Mouse (Mus musculus) midbrain, embryonic 15.5 days (tissue): ENCODE results near the gene Cryaa. TPM values are rescaled to one million over a fixed set of nuclear protein-coding genes. Genes with fewer than 3 reads are reported as not detected.

Source experiments
- ATAC-seq: fragments of 200-750 bp; cut with Nextera tagmentation; replicated peaks from 2 replicates; pipeline ENCODE4 v1.8.0; 2017; ENCODE audit warnings: moderate TSS enrichment
- H3K27ac ChIP-seq: fragments of 300-500 bp; sonication (generic); 2 replicates; pipeline ENCODE4 v1.5.1; 2015; ENCODE audit warnings: mild to moderate bottlenecking, inconsistent platforms
- H3K27me3 ChIP-seq: fragments of 300-500 bp; sonication (generic); replicated peaks from 2 replicates; pipeline ENCODE4 v1.6.1; 2015; ENCODE audit warnings: inconsistent platforms
- H3K36me3 ChIP-seq: fragments of 300-500 bp; sonication (generic); replicated peaks from 2 replicates; pipeline ENCODE4 v1.6.1; 2015; ENCODE audit warnings: inconsistent platforms
- H3K4me1 ChIP-seq: fragments of 300-500 bp; sonication (generic); 2 replicates; pipeline ENCODE4 v1.6.1; 2015; ENCODE audit warnings: inconsistent platforms
- H3K4me2 ChIP-seq: fragments of 300-500 bp; sonication (generic); 2 replicates; pipeline ENCODE4 v1.6.1; 2015; ENCODE audit warnings: inconsistent platforms, mild to moderate bottlenecking, moderate library complexity
- H3K4me3 ChIP-seq: fragments of 300-500 bp; sonication (generic); 2 replicates; pipeline ENCODE4 v1.5.1; 2015; ENCODE audit warnings: mild to moderate bottlenecking, inconsistent platforms
- H3K9ac ChIP-seq: fragments of 300-500 bp; sonication (generic); 2 replicates; pipeline ENCODE4 v1.6.1; 2015; ENCODE audit warnings: mild to moderate bottlenecking, inconsistent platforms
- H3K9me3 ChIP-seq: fragments of 300-500 bp; sonication (generic); 2 replicates; pipeline ENCODE4 v1.6.1; 2016; ENCODE audit warnings: inconsistent platforms
- WGBS: fragments of 180-500 bp; shearing (Covaris S2); methylation state at CpG from one replicate; pipeline ENCODE4 v1.1.7; 2015; ENCODE audit warnings: mixed read lengths; 5-methylcytosine and 5-hydroxymethylcytosine counted together
- polyA plus RNA-seq: library from polyadenylated mRNA; unstranded; fragments of >200 nt; fragmentation: Nextera tagmentation; extraction: Ambion mirVana; gene quantifications from 2 replicates; pipeline ENCODE4 v1.2.1, GENCODE M21; 2015

The Cryaa gene
- polyA plus RNA-seq, 1 experiment from 2014 or later = 0.39 TPM

DNA sequence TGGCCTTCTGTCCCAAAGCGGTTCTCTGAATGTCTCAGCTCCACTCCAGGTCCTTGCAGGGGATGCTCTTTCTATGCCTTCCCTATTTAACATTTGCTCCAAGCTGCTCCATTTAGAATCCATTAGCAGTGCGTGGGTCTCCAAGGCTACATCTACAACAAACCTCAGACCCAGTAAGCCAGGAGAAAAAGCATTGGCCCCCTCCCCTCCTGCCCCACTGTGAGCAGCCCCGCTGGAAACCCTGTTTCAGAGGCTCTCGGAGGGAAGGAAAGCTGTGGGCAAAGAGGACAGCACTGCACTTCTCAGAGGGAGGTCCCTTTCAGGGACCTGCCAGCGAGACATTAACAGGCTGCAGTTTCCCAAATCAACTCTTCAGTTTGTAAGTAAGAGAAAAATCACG lies 47.8 kb downstream of the Cryaa start:
- H3K4me2 ChIP-seq = no peak overlapping the region
- no peak overlapping the region for H3K27ac ChIP-seq

DNA sequence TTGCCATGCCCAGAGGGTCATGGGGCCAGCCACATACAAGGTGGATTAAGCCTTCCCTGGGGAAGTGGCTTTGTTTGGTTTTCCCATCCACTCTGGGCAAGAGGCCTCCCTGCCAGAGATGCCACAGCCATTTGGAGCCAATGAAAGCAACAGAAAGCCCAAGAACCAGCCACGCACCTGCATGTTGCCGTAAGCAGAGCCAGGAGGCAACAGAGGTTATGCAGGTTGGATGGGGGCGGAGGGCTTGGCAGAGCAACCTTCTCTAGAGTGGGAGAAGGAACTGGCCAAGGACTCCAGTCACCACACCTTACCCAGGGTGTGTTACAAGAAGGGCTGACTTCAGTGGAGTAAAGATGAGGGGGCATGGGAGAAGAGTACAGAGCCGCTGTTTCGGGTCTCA lies 48.6 kb downstream of the Cryaa start:
- 95% methylated on average over 5 of the region's 5 CpGs for WGBS
- Histone ChIP-seq H3K4me1 (0 out of 2 replicates have a peak, but pooled peaks cover 4% of the 10 kb centered on the region), H3K27me3 (no peaks in the 10 kb centered on the region), H3K36me3 (no peaks in the 10 kb centered on the region), H3K4me2 (no peak overlapping the region), H3K4me3 (no peak overlapping the region), H3K9me3 (no peaks in the 10 kb centered on the region), H3K9ac (no peak overlapping the region), H3K27ac (no peak overlapping the region)
- no peak for ATAC-seq

More for the DNA sequence above, 47.8 kb downstream of the Cryaa start:
- no peak overlapping the region for H3K4me3 ChIP-seq
- 16% methylated on average over 6 of the region's 6 CpGs for WGBS
- 0 out of 2 replicates have a peak, but pooled peaks cover 4% of the 10 kb centered on the region for H3K4me1 ChIP-seq
- H3K9me3 ChIP-seq = no peaks in the 10 kb centered on the region
- no peak overlapping the region for H3K9ac ChIP-seq
- no peaks in the 10 kb centered on the region for H3K27me3 ChIP-seq
- no peak for ATAC-seq
- H3K36me3 ChIP-seq = no peaks in the 10 kb centered on the region

DNA sequence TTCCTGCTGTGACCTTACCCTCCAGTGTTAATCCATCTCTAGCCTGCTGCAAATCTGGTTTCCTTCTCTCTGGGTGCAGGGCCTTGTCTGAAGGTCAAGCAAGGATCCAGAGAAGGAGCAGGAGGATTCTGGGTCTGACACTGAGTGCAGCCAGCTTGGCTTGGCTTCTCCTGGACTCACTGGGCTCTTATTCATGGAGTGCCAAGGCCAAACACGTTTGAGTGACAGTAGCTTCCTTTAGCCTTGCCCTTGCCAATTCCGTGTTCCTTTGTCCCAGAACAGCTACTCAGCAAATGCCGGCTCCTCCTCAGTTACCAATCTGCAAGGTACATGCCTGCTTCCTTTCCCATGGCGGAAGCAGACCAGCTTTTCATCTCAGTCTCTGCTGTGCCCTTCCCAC lies 49.6 kb downstream of the Cryaa start:
- no peak overlapping the region for H3K4me3 ChIP-seq
- H3K4me1 ChIP-seq = 0 out of 2 replicates have a peak, but pooled peaks cover 4% of the 10 kb centered on the region
- H3K27me3 ChIP-seq = no peaks in the 10 kb centered on the region
- H3K4me2 ChIP-seq = no peak overlapping the region
- no peaks in the 10 kb centered on the region for H3K9me3 ChIP-seq
- no peak for ATAC-seq
- WGBS = 46% methylated on average over 4 of the region's 4 CpGs
- H3K9ac ChIP-seq = no peak overlapping the region
- H3K27ac ChIP-seq = no peak overlapping the region
- no peaks in the 10 kb centered on the region for H3K36me3 ChIP-seq

- no peaks in the 10 kb centered on the region for H3K27me3 ChIP-seq
- H3K36me3 ChIP-seq = no peaks in the 10 kb centered on the region
- no peak overlapping the region for H3K27ac ChIP-seq
- ATAC-seq = no peak
- H3K4me1 ChIP-seq = 0 out of 2 replicates have a peak, but pooled peaks cover 4% of the 10 kb centered on the region
- no peak overlapping the region for H3K9ac ChIP-seq
- H3K4me3 ChIP-seq = no peak overlapping the region
- no peaks in the 10 kb centered on the region for H3K9me3 ChIP-seq
- no peak overlapping the region for H3K4me2 ChIP-seq
- 69% methylated on average over 4 of the region's 4 CpGs for WGBS
Measured at GRCm38 (mm10) chr17:31728043-31728442, 50.4 kb downstream of the Cryaa start.

DNA sequence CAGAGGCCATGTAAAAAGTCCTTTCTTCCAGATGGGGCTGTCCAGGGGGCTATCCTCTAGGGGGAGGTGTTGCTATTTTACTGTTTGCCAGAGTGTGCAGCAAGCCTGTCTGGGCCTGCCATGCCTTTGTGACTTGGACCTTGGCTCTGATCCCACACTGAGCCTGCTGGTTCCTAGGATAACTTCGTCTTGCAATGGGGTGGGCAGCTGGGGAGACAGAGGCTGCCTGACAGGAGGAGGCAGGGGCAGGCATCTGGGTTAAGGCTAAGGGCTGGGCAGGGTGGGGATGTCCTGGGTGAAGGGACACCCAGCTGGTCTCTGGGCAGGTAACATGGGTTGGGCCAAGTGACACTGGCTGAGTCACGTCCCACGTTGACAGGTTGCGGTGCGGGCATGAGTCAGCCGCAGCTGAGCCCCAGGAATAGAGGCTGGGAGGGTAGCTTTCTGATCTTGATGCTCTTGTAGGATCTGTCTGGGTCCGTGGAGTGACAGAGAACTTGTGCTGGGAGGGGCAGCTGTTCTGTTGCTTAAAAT lies 51.4 kb downstream of the Cryaa start:
- WGBS = 72% methylated on average over 7 of the region's 7 CpGs
- no peak overlapping the region for H3K4me3 ChIP-seq
- no peaks in the 10 kb centered on the region for H3K36me3 ChIP-seq
- H3K27me3 ChIP-seq = no peaks in the 10 kb centered on the region
- 0 out of 2 replicates have a peak, but pooled peaks cover 4% of the 10 kb centered on the region for H3K4me1 ChIP-seq
- ATAC-seq = no peak
- no peak overlapping the region for H3K9ac ChIP-seq
- H3K9me3 ChIP-seq = no peaks in the 10 kb centered on the region
- no peak overlapping the region for H3K4me2 ChIP-seq
- H3K27ac ChIP-seq = no peak overlapping the region

- no peak overlapping the region for H3K9ac ChIP-seq
- H3K4me2 ChIP-seq = no peak overlapping the region
- 53% methylated on average over 6 of the region's 6 CpGs for WGBS
- H3K9me3 ChIP-seq = no peaks in the 10 kb centered on the region
- no peak for ATAC-seq
- 0 out of 2 replicates have a peak, but pooled peaks cover 4% of the 10 kb centered on the region for H3K4me1 ChIP-seq
- H3K4me3 ChIP-seq = no peak overlapping the region
- H3K27me3 ChIP-seq = no peaks in the 10 kb centered on the region
- no peak overlapping the region for H3K27ac ChIP-seq
- no peaks in the 10 kb centered on the region for H3K36me3 ChIP-seq
Measured at GRCm38 (mm10) chr17:31731038-31731437, 53.4 kb downstream of the Cryaa start.

Other genes with a start within 250 kb of the Cryaa start
- gene Wdr4, start 157.8 kb upstream of the Cryaa start, polyA plus RNA-seq = 42.2 and 45.3 TPM in 2 replicates
- gene Ndufv3, start 157.7 kb upstream of the Cryaa start, polyA plus RNA-seq = 426 and 433 TPM in 2 replicates
- 21.0 and 21.6 TPM in 2 replicates for gene Pknox1, start 113.1 kb upstream of the Cryaa start, polyA plus RNA-seq
- 5.2 and 5.9 TPM in 2 replicates for gene Cbs, start 40.6 kb upstream of the Cryaa start, polyA plus RNA-seq
- 189 and 217 TPM in 2 replicates for gene U2af1, start 18.9 kb upstream of the Cryaa start, polyA plus RNA-seq
- gene Sik1, start 178.0 kb downstream of the Cryaa start, polyA plus RNA-seq = 22.9 and 25.5 TPM in 2 replicates